Mouse (Mus musculus): Measurements from ENCODE around the gene Snx9. TPM values are rescaled to one million over a fixed set of nuclear protein-coding genes. Genes with fewer than 3 reads are reported as not detected.

Gene Snx9
- polyA plus RNA-seq, 1 experiment, result 35.2 TPM

DNA sequence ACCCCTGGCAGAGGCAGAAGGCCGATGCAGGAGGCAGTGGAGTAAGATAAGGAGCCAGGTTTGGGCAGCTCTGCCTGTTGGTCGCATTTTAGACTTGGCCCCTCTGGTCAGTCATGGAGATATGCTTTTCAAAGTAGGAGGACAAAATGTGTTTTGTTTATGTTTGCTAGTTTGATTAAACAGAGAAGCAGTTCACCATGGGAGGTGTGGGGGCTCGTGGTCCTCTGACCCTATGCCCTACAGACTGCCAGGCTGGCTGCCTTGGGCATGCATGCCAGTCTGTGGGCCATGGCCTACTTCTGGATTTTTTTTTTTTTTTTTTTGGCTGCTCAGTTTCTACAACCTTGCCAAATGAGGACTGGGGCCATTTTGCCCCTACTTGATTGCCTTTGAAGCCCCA, 105.9 kb downstream of the Snx9 start:
- Histone ChIP-seq H3K36me3 (replicated peaks; ENCODE audit: low read length) (peaks cover 5% of the 10 kb centered on the region), H3K9me3 (no peaks in the 10 kb centered on the region), H3K27me3 (replicated peaks) (peaks cover 2% of the 10 kb centered on the region), H3K4me1 (peaks cover 53% of the 10 kb centered on the region), H3K4me3 (replicated peaks) (no peak overlapping the region)
- TF ChIP-seq FLI1 (IDR thresholded peaks at IDR 0.05; ENCODE audit: low read length), result no peak
- TF ChIP-seq GATA1 (IDR thresholded peaks at IDR 0.05; ENCODE audit: borderline replicate concordance, low read length), result no peak

DNA sequence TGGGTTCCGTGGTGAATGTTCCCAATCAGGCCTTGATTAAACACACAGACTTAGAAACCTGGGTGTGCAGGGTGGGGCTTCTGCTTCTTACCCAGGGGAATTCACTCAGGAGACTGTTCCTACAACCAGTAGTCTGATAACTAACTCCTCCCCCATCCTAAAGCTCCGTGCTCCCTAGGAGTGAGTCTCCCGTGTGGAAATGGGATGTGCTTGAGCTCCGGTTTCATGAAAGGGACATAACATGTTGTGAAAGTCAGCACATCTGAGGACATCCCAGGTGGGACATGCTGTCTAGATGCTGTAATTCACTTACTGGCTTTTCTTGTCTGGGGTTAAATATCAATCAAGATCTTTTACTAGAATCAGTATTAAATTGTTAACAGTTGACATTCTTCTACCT, 111.3 kb downstream of the Snx9 start:
- Histone ChIP-seq H3K9me3 (no peaks in the 10 kb centered on the region), H3K4me3 (replicated peaks) (no peak overlapping the region), H3K4me1 (peaks cover 48% of the 10 kb centered on the region), H3K36me3 (replicated peaks; ENCODE audit: low read length) (no peaks in the 10 kb centered on the region), H3K27me3 (replicated peaks) (peaks cover 12% of the 10 kb centered on the region)
- TF ChIP-seq FLI1 (IDR thresholded peaks at IDR 0.05; ENCODE audit: low read length) (no peak), GATA1 (IDR thresholded peaks at IDR 0.05; ENCODE audit: borderline replicate concordance, low read length) (no peak)

- H3K4me3 ChIP-seq (replicated peaks), result peak overlapping the region; percentile 59
- TF ChIP-seq GATA1 (IDR thresholded peaks at IDR 0.05; ENCODE audit: borderline replicate concordance, low read length) (no peak), FLI1 (IDR thresholded peaks at IDR 0.05; ENCODE audit: low read length) (no peak)
- peaks cover 2% of the 10 kb centered on the region for H3K36me3 ChIP-seq (replicated peaks; ENCODE audit: low read length)
- peaks cover 39% of the 10 kb centered on the region for H3K27me3 ChIP-seq (replicated peaks)
- peaks cover 55% of the 10 kb centered on the region for H3K4me1 ChIP-seq
- no peaks in the 10 kb centered on the region for H3K9me3 ChIP-seq
Measured at GRCm38 (mm10) chr17:5956350-5957000, 115.3 kb downstream of the Snx9 start.

DNA sequence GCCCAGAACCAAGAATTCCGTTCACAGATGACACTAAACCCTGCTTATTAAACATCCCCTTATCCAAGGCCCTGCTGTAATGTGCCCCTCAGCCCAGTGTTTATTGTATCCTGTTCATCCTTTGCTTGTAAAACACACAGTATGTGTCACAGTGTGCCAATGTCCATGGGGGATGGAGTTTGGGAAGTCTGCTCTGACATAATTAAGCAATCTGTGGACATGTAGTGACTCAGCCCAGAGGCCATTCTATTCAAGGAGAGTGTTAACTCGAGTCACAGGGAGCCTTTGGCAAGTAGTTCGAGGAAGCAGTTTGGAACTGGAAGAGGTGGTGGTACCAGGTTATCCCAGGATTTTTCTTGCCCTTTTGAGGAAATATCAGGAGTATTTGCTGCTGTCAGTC, 116.0 kb downstream of the Snx9 start:
- no peaks in the 10 kb centered on the region for H3K9me3 ChIP-seq
- TF ChIP-seq FLI1 (IDR thresholded peaks at IDR 0.05; ENCODE audit: low read length) (no peak), GATA1 (IDR thresholded peaks at IDR 0.05; ENCODE audit: borderline replicate concordance, low read length) (no peak)

GRCm38 (mm10) chr17:5958229-5958628, 117.1 kb downstream of the Snx9 start:
- TF ChIP-seq FLI1 (IDR thresholded peaks at IDR 0.05; ENCODE audit: low read length) (no peak), GATA1 (IDR thresholded peaks at IDR 0.05; ENCODE audit: borderline replicate concordance, low read length) (no peak)
- Histone ChIP-seq H3K4me1 (peaks cover 52% of the 10 kb centered on the region), H3K27me3 (replicated peaks) (peaks cover 45% of the 10 kb centered on the region), H3K4me3 (replicated peaks) (no peak overlapping the region), H3K36me3 (replicated peaks; ENCODE audit: low read length) (peaks cover 2% of the 10 kb centered on the region), H3K9me3 (0 out of 2 replicates have a peak, but pooled peaks cover under 1% of the 10 kb centered on the region)

More for the DNA sequence above, 116.0 kb downstream of the Snx9 start:
- H3K4me1 ChIP-seq, result peaks cover 61% of the 10 kb centered on the region
- H3K27me3 ChIP-seq (replicated peaks), result peaks cover 42% of the 10 kb centered on the region
- peaks cover 2% of the 10 kb centered on the region for H3K36me3 ChIP-seq (replicated peaks; ENCODE audit: low read length)
- H3K4me3 ChIP-seq (replicated peaks), result no peak overlapping the region

DNA sequence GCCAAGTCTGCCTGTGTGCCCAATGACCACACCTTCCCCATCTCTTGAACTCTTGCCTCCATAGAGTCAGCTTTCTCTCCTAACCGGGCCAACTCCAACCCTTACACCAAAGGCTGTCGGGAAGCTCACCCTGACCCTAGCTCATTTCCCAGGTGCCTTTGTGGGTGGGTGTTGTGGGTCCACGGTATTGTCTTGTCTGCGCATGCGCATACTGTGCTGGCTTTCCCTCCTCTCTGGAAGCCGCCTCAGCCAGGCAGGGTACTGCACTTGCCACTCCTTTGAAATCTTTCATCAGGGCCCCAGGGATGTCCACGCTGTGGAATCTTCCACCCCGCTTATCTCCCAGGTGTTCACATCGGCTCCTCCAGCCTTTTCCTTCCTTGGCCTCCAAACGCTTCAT, 117.5 kb downstream of the Snx9 start:
- Histone ChIP-seq H3K4me1 (peaks cover 48% of the 10 kb centered on the region), H3K4me3 (replicated peaks) (no peak overlapping the region), H3K27me3 (replicated peaks) (peaks cover 47% of the 10 kb centered on the region), H3K9me3 (0 out of 2 replicates have a peak, but pooled peaks cover 3% of the 10 kb centered on the region), H3K36me3 (replicated peaks; ENCODE audit: low read length) (peaks cover 2% of the 10 kb centered on the region)
- TF ChIP-seq GATA1 (IDR thresholded peaks at IDR 0.05; ENCODE audit: borderline replicate concordance, low read length) (no peak), FLI1 (IDR thresholded peaks at IDR 0.05; ENCODE audit: low read length) (no peak)

GRCm38 (mm10) chr17:5959096-5959495, 118.0 kb downstream of the Snx9 start:
- Histone ChIP-seq H3K4me1 (peaks cover 47% of the 10 kb centered on the region), H3K9me3 (0 out of 2 replicates have a peak, but pooled peaks cover 3% of the 10 kb centered on the region), H3K4me3 (replicated peaks) (no peak overlapping the region), H3K36me3 (replicated peaks; ENCODE audit: low read length) (peaks cover 2% of the 10 kb centered on the region), H3K27me3 (replicated peaks) (peaks cover 47% of the 10 kb centered on the region)
- TF ChIP-seq FLI1 (IDR thresholded peaks at IDR 0.05; ENCODE audit: low read length), result no peak
- no peak for TF ChIP-seq GATA1 (IDR thresholded peaks at IDR 0.05; ENCODE audit: borderline replicate concordance, low read length)

DNA sequence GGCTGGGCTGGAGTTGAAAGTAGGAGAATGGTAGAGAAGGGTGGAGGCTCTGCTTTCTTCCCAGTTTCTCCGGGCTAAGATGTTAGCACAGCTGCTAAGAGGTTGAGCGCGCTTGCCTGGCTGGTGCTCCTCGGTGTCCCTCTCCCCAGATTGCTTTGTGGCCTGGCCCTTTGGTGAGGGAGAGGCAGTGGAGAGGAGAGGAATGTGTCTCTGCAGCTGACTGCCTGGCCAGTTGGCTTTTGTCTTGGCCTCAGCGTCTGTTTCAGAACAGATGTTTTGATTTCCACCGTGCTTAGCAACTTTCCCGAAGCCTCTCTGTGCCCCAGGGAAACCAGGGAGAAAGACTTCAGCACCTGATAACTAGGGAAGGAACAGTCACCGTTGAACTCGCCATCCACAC, 118.7 kb downstream of the Snx9 start:
- peaks cover 47% of the 10 kb centered on the region for H3K4me1 ChIP-seq
- peaks cover 2% of the 10 kb centered on the region for H3K36me3 ChIP-seq (replicated peaks; ENCODE audit: low read length)
- H3K4me3 ChIP-seq (replicated peaks), result no peak overlapping the region
- TF ChIP-seq GATA1 (IDR thresholded peaks at IDR 0.05; ENCODE audit: borderline replicate concordance, low read length), result no peak
- no peak for TF ChIP-seq FLI1 (IDR thresholded peaks at IDR 0.05; ENCODE audit: low read length)
- 0 out of 2 replicates have a peak, but pooled peaks cover 3% of the 10 kb centered on the region for H3K9me3 ChIP-seq
- peaks cover 49% of the 10 kb centered on the region for H3K27me3 ChIP-seq (replicated peaks)

DNA sequence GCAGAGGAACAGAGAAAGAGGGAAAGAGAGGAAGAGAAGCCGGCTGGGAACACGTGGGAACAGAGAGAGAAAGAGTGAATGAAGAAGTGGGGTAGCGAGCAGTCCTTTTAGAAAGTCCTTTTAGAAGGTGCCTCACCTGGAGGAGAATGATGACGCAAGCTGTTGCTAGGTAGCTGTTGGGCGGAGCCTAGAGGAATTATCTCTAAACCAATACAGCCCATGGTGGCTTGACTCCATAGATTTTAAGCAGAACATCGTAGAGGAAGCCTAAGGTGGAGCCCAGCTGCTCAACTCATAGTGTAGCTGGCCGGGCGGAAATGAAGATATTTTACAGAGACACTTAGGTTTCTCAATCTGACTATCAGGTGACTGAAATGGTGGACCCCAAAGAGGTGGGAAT, 122.6 kb downstream of the Snx9 start:
- TF ChIP-seq FLI1 (IDR thresholded peaks at IDR 0.05; ENCODE audit: low read length), result no peak
- no peak for TF ChIP-seq GATA1 (IDR thresholded peaks at IDR 0.05; ENCODE audit: borderline replicate concordance, low read length)
- peaks cover 32% of the 10 kb centered on the region for H3K4me1 ChIP-seq
- no peak overlapping the region for H3K4me3 ChIP-seq (replicated peaks)
- H3K27me3 ChIP-seq (replicated peaks), result peaks cover 36% of the 10 kb centered on the region
- peaks cover 6% of the 10 kb centered on the region; the same call in 1 of the 2 replicates for H3K9me3 ChIP-seq
- H3K36me3 ChIP-seq (replicated peaks; ENCODE audit: low read length), result no peaks in the 10 kb centered on the region

- TF ChIP-seq GATA1 (IDR thresholded peaks at IDR 0.05; ENCODE audit: borderline replicate concordance, low read length) (no peak), FLI1 (IDR thresholded peaks at IDR 0.05; ENCODE audit: low read length) (no peak)
- Histone ChIP-seq H3K36me3 (replicated peaks; ENCODE audit: low read length) (no peaks in the 10 kb centered on the region), H3K4me1 (peaks cover 26% of the 10 kb centered on the region), H3K27me3 (replicated peaks) (peaks cover 22% of the 10 kb centered on the region), H3K4me3 (replicated peaks) (no peak overlapping the region), H3K9me3 (peaks cover 6% of the 10 kb centered on the region; the same call in 1 of the 2 replicates)
Measured at GRCm38 (mm10) chr17:5965084-5965781, 124.1 kb downstream of the Snx9 start.
